Mouse (Mus musculus) embryo, embryonic 11 days (tissue): ENCODE measurements at regions not wholly inside any gene's neighbourhood (a gene's known extent, or its start where the extent isn't known, plus 50 kb on each side); places are given as distances from the start of the nearest gene placed in this dataset.

ENCODE experiments used
- DNase-seq: peaks from one replicate; pipeline ENCODE4 v3.0.0-alpha.2; 2015

- no peak for DNase-seq
These were observed 384.0 kb upstream of the 1700015G11Rik start for GRCm38 (mm10) chr7:52399513-52399912.

DNA sequence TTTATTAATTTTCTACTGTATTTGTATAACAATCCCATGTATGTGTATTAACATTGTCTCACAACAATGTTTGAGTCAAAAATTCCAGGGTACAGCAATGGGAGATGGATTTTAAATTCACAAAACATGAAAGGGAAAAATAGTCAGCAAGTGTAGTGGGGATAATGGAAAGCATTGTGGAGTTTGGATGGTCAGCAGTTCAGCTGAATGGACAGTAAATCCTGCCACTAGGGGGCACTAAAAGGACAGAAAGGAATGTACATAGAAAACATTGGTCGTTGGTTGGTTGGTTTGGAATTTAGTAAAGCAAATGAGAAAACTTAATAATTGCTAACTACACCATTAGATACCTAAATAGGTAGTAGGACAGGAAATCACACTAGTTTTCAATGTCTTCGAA is 376.3 kb upstream of the 1700015G11Rik start:
- DNase-seq = peak; percentile 81
